Mouse (Mus musculus): ENCODE measurements around the gene Hdx. TPM values are rescaled to one million over a fixed set of nuclear protein-coding genes. Genes with fewer than 3 reads are reported as not detected.

The Hdx gene
- total RNA-seq (2017) = not detected in 3 replicates

- ATAC-seq (replicated peaks; ENCODE audit: insufficient number of reproducible peaks, low FRiP score, low TSS enrichment, poor library complexity, severe bottlenecking) = no peak
These were observed at the start of gene Hdx for GRCm38 (mm10) chrX:111696356-111697282. Hdx (minus strand) TSS chrX:111697079.

DNA sequence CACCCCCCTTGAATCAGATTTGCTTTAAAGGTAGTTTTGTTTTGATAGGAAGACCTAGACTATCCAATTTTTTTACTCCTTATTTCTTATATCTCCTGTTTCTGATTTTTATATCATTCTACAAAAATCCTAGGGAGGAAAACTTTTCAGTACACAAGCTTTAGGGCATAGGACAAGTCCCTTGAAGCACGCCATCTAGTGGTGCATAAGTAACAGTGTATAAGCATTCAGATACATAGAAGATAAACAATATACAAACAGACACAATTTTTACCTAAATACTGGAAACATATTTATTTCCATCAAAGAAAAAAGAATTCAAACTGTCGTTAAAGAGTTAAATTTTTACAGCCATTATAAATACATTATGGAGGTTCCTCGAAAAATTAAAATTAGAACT lies 11.2 kb downstream of the Hdx start:
- no peak for ATAC-seq (replicated peaks; ENCODE audit: insufficient number of reproducible peaks, low FRiP score, low TSS enrichment, poor library complexity, severe bottlenecking)

DNA sequence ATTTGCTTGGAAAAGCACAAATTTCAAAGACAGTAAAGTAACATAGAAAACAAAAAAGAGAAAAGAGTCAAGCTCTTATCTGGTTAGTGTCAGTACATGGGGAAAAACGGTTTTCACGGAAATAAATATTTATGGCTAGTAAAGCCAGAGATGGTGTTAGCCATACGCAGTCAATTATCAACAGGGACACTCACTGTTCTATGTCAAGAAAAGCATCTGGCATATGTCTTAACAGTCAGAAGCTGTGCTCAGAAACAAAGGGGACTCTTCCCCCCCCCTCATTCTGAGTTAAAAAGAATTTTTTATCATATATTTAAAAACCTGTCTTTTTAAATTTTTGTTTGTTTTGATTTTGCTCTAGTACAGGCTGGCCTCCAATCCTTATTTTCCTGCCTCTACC lies 25.2 kb downstream of the Hdx start:
- no peak for ATAC-seq (replicated peaks; ENCODE audit: insufficient number of reproducible peaks, low FRiP score, low TSS enrichment, poor library complexity, severe bottlenecking)

- ATAC-seq (replicated peaks; ENCODE audit: insufficient number of reproducible peaks, low FRiP score, low TSS enrichment, poor library complexity, severe bottlenecking) = no peak
These were observed 36.5 kb downstream of the Hdx start for GRCm38 (mm10) chrX:111660381-111660780.

DNA sequence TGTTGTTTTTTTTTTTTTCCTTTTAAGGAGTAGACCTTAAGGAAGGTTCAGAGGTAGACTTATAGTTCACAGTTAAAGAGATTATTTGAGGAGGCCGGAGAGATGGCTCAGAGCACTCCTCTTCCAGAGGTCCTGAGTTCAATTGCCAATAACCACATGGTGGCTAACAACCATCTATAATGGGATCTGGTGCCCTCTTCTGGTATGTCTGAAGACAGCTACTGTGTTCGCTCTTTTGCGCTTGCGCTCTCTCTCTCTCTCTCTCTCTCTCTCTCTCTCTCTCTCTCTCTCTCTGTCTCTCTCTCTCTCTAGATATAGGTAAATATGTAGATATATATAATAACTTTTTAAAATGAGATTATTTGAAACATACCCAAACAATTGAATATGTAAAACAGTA lies 38.2 kb downstream of the Hdx start:
- no peak for ATAC-seq (replicated peaks; ENCODE audit: insufficient number of reproducible peaks, low FRiP score, low TSS enrichment, poor library complexity, severe bottlenecking)

DNA sequence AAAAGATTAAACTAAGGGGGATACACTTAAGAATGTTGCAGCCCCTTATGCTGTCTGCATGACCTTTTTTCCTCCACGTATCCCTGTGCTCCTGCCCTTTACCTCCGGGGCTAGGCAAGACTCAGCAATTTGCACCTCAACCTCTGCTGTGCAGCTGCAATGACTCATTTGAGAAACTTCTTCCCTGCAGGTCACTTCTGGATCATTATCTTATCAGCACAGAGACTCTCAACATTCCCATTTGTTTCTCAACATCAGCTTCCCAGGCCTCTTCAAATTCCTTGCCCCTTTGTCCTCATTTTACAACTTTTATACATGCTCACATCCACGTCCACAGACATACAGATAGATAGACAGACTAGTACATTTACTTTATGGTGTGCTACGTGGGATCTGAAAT lies 51.9 kb downstream of the Hdx start:
- no peak for ATAC-seq (replicated peaks; ENCODE audit: insufficient number of reproducible peaks, low FRiP score, low TSS enrichment, poor library complexity, severe bottlenecking)

GRCm38 (mm10) chrX:111640616-111641015 lies 56.3 kb downstream of the Hdx start:
- ATAC-seq (replicated peaks; ENCODE audit: insufficient number of reproducible peaks, low FRiP score, low TSS enrichment, poor library complexity, severe bottlenecking) = no peak

DNA sequence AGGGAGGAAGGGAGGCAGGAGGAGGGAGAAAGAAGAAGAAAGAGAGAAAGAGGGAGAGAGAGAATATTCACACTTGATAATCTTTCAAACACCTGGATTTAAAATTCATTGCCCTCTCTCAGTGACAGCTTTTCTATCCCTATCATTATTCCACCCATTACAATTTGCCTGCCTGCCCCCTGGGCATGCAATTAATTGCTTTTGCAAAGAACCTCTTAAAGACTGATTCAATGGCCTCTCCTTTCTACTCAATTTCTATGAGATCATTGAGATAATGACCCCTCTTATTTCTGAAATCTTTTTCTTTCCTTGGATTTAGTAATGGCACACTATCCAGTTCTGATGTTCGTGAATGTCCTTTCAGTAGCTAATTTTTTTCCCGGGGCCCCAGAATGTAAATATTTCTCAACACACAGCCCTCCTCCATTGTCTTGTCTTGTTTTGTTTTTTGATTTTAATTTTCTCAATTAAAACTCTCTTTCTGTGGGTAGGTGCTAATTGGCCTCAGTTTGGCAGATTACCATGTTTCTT lies 99.2 kb downstream of the Hdx start:
- no peak for ATAC-seq (replicated peaks; ENCODE audit: insufficient number of reproducible peaks, low FRiP score, low TSS enrichment, poor library complexity, severe bottlenecking)

DNA sequence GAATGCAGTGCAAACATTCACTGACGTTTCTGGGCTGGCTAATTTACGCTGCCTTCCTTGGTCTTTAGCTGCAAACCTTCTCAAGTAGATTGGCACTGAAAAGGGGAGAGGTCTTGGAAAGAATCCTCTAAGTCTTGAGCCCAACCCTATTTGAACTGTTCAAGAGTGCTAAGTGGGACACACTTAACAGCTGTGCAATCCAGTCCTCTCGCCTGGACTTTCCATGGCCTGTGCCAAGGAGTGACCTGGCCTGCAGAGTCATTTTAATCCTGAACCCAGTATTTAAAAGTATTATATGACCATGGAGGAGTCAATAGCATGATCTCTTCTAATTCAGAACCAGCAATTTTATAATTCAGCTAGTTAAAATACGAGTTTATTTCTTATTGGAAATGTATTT lies 109.3 kb downstream of the Hdx start:
- ATAC-seq (replicated peaks; ENCODE audit: insufficient number of reproducible peaks, low FRiP score, low TSS enrichment, poor library complexity, severe bottlenecking) = no peak

- no peak for ATAC-seq (replicated peaks; ENCODE audit: insufficient number of reproducible peaks, low FRiP score, low TSS enrichment, poor library complexity, severe bottlenecking)
These were observed 119.8 kb downstream of the Hdx start for GRCm38 (mm10) chrX:111577044-111577443.

DNA sequence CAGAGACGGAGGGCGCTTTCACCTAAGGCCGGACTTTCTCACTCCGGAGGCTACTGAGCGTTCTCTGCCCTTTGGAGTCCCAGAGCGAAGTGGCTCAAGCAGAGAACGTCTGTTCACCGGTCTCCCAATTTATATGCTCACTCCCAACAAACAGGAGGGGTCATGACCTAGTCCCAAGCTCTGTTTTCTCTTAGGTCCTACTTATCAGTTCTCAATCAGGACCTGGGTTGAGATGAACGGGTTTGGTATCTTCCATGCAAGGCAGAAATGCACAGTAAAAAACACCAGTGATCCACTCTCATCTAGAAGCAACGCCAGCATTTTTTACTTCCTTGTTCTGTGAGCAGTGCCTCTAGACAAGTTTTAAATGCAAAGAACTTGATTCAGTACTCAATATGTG lies 159.0 kb downstream of the Hdx start, which contains the start of gene Rps6ka6:
Gene Rps6ka6 (minus strand): TSS at position 101 of the 400 bp plus-strand sequence.
- no peak for ATAC-seq (replicated peaks; ENCODE audit: insufficient number of reproducible peaks, low FRiP score, low TSS enrichment, poor library complexity, severe bottlenecking)

Other genes starting within 250 kb of the Hdx start
- gene Rps6ka6, start 159.1 kb downstream of the Hdx start, total RNA-seq (2017) = not detected in 3 replicates
- gene Gm45194, start 194.3 kb upstream of the Hdx start, total RNA-seq (2017) = not detected in 3 replicates

Data from monocyte, adult 5-6 weeks (primary cell).